Mouse (Mus musculus): ENCODE results near the gene Zfp354c.

Zfp354c gene

DNA sequence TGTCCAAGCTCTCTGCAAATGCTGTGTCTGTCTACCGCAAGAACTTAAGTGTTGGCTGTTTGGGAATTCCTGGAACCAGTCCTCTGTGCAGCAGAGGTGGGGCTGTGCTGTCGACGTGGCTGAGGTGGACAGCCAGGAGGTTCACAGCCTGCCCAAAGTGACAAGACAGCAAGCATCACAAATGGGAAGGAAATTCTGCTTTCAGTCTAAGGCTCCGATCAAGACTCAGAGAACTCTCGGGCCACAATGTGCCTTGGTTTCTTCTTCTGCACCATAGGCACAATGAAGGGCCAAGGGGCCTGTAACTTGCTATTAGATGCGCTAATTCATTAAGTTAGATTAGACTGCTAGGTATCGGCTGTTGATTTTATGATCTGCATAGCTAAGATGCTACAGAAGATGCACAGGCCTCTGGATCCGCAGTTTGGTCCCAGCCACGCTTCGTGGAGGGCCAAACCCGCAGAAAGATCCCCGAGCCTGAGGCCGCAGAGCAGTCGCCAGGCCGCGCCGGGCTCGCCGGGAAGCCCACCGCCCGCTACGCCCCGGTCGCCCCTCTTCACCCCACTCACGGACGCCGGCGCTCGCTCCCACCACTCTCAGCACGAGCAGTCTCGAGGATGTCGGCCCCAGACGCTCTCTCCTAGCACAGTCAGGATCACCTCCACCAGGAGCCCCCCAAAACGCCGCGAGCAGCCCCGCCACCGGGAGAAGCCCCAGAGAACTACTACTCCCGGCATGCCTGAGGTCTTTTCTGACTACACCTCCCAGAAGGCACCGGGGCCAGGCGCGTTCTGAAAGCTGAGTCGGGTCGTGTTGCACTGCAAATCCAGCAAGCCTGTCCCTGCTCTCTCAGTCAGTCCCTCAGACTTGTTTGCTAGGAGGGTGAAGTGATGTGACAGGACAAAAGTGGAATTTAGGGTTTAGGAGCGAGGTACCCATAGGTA is at the start of gene Zfp354c:
Gene Zfp354c (minus strand): TSS at position 715 of the 944 bp plus-strand sequence.
- DNase-seq (ENCODE audit: low read depth, low spot score), result peak; percentile 84

- DNase-seq (ENCODE audit: low read depth, low spot score), result peak; percentile 71
Measured at GRCm38 (mm10) chr11:50850989-50851601, 23.6 kb upstream of the Zfp354c start.

GRCm38 (mm10) chr11:50850177-50850735 is 22.7 kb upstream of the Zfp354c start, which contains the start of gene Grm6:
Gene Grm6 (plus strand): TSS chr11:50850685.
- DNase-seq (ENCODE audit: low read depth, low spot score), result peak; percentile 89

GRCm38 (mm10) chr11:50849310-50849709 is 21.8 kb upstream of the Zfp354c start:
- peak; percentile 66 for DNase-seq (ENCODE audit: low read depth, low spot score)

DNA sequence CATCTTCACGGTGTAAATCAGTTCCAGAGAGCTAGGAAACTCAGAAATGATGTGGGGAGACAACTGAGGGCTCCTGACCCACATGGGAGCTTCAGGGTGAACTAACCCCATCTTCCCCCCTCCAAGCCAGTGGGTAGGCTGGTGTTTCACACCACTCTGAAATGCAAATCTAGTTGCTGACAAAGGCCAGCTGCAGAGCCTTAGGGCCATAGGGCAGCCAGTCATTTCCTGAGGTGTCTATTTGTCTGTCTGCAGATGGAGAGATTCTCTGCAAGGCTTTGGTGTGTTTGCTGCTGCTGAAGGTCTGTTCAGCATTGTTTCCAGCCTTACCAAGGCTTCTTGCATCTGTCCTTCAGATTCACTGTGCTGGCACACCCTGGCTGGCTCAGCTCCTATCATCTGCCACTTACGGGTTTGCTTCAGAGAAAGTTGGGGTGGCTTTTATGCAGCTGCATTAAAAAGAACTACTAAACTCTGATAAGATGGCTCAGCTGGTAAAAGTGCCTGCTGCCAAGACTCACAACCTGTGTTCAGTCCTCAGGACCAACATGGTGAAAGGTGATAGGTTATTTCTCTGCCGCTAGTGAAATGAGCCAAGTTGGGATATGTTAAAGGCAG is 21.1 kb upstream of the Zfp354c start:
- peak; percentile 75 for DNase-seq (ENCODE audit: low read depth, low spot score)

DNA sequence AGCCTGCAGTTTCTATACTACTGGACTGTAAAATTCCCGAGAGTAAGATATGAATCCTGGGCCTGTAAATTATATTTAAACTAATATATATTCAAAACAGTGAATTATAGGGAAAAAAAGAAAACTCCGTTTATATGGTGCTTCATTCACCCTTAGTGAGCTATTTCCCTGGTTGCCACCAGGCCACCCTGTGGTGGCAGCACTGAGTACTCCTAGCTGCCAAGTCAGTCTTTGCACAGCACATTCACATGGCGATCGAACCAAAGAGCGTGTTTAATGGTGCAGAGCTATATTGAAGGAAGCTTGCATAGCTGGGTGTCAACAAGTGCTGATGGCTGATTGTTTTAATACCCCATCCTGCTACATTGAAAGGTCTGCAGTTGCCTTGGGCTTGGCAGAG is 19.5 kb upstream of the Zfp354c start:
- DNase-seq (ENCODE audit: low read depth, low spot score), result peak; percentile 60

DNA sequence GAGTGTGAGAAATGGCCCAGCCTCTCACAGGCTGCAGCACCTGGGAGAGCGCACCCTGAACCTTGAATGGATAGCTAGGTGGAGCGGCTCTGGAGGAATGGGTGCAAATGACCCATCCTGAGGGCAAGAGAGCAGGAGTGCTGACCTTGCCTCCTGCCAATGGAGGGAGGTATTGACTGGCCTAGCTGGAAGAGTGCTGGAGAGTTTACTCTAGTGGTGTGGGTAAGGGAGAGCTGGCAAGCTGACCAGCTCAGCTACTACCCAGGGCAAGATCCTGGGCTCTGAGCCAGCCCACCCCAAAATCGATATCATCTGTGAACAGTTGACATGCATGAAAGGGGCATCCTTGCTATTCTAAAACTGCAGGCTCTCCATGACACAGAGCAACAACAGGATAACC is 18.4 kb upstream of the Zfp354c start:
- no peak for DNase-seq (ENCODE audit: low read depth, low spot score)

GRCm38 (mm10) chr11:50841023-50841735 is 13.7 kb upstream of the Zfp354c start, which contains the start of gene Zfp879:
Gene Zfp879 (minus strand): TSS chr11:50841552.
- no peak for DNase-seq (ENCODE audit: low read depth, low spot score)

DNA sequence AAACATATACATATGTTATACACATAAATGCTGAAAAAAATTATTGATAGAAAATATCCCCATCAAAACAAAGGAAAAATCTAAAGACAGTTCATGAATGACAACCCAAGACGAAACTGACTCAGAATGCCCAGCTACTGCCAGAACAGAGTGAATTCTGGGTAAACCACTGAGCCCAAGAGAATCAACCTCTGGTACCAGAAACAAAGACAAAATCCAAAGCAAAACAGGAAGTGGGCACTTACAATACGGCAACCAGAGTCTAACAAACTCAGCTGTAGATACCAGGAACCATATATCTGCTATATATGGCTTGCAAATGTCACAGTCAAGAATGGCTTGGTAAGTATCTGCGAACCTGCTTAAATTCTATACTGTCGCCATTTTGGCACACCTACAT is 8.2 kb upstream of the Zfp354c start:
- peak; percentile 26 for DNase-seq (ENCODE audit: low read depth, low spot score)

DNA sequence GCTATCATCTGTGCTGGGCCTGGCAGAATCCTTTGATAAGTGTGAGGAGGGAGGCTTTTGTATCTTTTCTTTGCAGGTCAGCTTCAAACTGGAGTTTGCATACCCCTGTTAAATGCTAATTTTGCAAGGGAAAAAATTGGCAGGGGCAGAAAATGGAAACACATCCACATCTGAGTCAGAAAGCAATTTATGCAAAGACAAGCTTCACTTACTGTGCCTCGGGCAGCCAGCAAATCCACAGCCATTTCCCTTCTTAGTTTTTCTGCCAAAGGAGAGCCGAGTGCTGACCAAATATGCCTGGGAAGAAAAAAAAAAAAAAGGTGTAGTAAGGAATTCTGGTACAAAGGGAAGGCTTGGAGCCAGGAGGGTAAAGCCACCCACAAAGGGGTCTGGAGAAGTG is 1.3 kb downstream of the Zfp354c start:
- DNase-seq (ENCODE audit: low read depth, low spot score), result no peak

- DNase-seq (ENCODE audit: low read depth, low spot score), result no peak
Measured at GRCm38 (mm10) chr11:50814233-50814632, 13.3 kb downstream of the Zfp354c start.

- peak; percentile 16 for DNase-seq (ENCODE audit: low read depth, low spot score)
Measured at GRCm38 (mm10) chr11:50798836-50799235, 28.7 kb downstream of the Zfp354c start.

- no peak for DNase-seq (ENCODE audit: low read depth, low spot score)
Measured at GRCm38 (mm10) chr11:50797674-50798073, 29.9 kb downstream of the Zfp354c start.

DNA sequence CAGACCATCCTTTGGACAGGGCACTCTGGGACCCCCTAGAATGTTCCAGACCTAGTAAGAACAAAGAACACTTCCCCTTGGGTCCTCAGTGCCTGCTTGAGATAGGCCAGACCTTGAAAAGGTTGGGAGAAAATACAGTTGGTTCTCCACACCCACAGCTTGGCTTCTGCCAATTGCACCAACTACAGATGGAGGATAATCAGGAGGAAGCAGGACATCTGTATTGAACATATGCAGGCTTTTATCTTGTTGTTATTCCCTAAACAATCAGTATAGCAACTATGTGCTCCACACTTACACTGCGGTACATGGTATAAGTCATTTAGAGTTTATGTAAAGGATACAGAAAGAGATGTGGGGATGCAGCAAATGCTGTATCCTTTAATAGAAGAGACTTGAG is 56.5 kb downstream of the Zfp354c start:
- DNase-seq (ENCODE audit: low read depth, low spot score), result no peak

- peak; percentile 67 for DNase-seq (ENCODE audit: low read depth, low spot score)
Measured at GRCm38 (mm10) chr11:50768995-50769749, 58.4 kb downstream of the Zfp354c start.

- peak; percentile 56 for DNase-seq (ENCODE audit: low read depth, low spot score)
Measured at GRCm38 (mm10) chr11:50767039-50767438, 60.5 kb downstream of the Zfp354c start.

DNA sequence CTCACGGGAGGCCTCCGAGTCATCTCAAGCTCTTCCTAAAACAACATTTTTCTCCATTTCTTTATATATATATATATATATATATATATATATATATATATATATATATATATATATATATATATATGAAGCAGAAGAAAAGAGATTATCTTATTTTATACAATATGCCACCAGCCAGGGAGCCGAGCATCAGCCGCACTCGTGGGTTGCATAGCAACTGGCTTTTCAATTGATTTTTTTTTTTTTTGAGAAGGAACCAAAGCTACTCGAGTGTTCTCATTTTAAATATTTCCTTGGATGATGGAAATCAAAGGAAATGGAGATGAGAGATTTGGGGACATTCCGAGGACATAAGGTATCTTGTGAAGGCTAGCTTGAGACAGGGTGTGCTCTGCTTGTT is 61.1 kb downstream of the Zfp354c start:
- no peak for DNase-seq (ENCODE audit: low read depth, low spot score)
